Mouse (Mus musculus) B cell, adult 62 days (primary cell): ENCODE measurements around the gene Jhy. TPM values are rescaled to one million over a fixed set of nuclear protein-coding genes. Genes with fewer than 3 reads are reported as not detected.

Source experiments
- total RNA-seq: library from RNA; stranded (reverse); gene quantifications from 4 replicates; pipeline ENCODE4 v1.2.4, GENCODE M21; 2023

The Jhy gene
- 0.60 to 0.67 TPM (median 0.60 TPM) in 3 of 4 replicates, not detected in the other for total RNA-seq

DNA sequence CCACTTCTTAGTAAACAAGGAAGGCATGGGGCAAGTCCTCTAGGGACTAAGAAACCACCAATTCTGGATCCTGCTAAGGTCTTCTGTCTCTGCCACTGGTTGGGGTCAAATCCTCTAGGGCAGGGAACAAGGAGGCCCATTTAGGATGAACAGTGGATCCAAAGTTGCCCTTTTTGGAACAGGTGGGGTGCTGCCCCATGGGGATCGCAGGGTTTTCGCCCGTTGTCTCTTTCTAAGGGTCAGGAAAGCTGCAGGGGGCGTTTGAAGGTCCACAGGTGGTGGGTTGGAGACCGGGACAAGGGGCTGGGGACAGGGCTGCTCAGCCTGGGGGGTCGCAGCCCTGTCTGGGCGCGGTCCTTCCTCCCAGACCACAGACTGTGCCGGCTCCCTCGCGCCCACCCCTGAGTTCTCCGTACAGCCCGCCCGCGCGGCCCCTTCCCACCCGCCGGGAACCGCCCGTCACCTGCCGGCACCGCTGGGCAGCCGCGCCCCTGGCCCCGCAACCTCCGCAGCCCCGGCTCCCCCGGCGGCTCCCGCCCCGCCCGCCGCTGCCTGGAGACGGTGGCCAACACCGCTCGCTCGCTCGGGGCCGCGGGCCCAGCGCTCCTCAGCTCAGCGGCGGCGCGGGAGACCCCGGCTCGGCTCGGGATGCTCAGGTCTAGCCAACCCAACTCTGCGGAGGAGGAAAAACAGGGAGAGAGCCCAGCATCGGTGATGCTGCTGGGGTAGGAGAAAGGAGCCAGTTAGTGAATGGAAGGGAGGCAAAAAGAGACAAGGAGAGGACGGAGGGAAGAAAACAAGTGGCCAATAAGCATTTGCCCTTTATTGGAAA is at the start of gene Jhy:
Jhy (minus strand) TSS at position 533 of the 832 bp plus-strand sequence.

DNA sequence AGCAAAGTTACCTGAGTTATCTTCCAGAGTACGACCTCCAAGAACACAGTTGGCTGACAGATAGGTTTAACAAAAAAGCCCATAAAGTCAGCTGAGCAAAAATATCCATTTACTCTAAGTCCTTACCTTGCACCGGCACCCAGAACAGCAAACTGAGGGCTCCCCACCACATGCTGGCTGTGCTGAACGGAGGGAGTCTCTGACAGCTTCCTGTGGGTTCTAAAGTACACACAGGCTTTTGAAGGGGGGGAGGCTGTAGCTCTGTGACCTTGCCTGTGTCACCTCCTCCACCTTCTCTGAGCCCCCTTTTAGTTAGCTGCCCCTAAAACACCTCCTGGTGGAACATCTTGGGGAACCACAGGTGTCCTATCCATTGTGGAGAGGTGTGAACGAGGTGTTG is 40.5 kb upstream of the Jhy start, which contains the start of gene Crtam:
Crtam (minus strand) TSS at position 214 of the 400 bp plus-strand sequence.

DNA sequence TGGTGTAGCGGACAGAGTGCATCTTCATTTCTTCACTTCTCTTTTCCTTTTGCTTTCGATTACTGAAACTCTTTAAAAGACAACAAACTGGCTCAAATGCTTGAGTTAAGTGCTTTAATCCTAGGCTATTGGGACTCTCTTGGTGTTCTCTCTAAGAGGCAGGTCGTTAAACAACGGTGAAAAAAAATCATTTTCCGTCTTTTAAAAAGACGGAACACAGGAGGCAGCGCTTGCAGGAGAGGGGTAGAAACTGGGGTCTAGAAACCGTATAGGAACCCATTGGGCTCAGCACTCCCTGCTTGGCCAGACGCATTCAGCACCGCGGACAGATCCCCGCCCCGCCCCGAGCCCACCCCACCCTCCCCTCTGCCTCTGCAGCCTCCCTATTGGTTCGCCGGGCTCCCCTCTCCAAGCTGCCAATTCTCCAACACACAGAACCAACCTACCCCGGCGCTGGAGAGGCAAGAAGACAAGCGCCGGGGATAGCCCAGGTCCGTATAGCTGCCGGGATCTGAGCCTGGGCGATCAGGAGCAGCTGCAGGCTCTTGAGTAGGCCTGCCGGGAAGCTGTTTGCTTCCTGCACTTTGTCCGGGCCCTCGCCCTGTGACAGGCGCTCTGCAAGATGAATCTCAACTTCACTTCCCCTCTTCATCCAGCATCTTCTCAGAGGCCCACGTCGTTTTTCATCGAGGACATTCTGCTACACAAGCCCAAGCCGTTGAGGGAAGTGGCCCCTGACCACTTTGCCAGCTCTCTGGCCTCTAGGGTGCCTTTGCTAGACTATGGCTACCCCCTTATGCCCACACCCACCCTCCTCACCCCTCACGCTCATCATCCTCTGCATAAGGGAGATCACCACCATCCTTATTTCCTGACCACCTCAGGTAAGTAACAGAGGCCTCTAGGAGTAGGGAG is 90.1 kb downstream of the Jhy start, which contains the start of gene Bsx:
Bsx (plus strand) TSS at position 572 of the 915 bp plus-strand sequence.

Other genes starting within 250 kb of the Jhy start
- gene Hspa8, start 163.1 kb downstream of the Jhy start, total RNA-seq: 1,424 to 1,680 TPM (median 1,527 TPM) in 4 replicates
- not detected in 4 replicates for gene Bsx, start 90.0 kb downstream of the Jhy start, total RNA-seq
- 0.40 to 0.94 TPM (median 0.50 TPM) in 4 replicates for gene Crtam, start 40.5 kb upstream of the Jhy start, total RNA-seq
- 5.8 to 7.7 TPM (median 6.9 TPM) in 4 replicates for gene Ubash3b, start 197.6 kb upstream of the Jhy start, total RNA-seq